Mouse (Mus musculus): Measurements from ENCODE around the gene Cnga3.
A peak's percentile ranks its signal among the peaks of the same experiment; 100 is the strongest.

Gene Cnga3

DNA sequence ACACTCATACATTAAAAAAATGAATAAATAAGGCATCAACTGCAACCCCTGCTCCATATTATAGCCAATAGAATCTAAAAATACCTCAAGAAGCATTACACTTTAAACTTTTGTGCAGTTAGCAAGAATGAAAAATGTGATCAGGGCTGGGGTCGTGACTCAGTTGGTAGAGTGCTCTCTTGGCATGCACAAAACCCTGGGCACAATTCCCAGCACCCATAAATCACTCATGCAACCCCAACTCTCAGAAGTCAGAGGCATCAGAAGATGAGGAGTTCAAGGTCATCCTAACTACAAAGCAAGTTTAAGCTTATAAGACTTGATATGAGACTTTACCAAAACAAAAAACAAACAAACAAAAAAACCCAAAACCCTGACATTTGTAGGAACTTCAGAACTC, 73.5 kb downstream of the Cnga3 start:
- no peak for DNase-seq

DNA sequence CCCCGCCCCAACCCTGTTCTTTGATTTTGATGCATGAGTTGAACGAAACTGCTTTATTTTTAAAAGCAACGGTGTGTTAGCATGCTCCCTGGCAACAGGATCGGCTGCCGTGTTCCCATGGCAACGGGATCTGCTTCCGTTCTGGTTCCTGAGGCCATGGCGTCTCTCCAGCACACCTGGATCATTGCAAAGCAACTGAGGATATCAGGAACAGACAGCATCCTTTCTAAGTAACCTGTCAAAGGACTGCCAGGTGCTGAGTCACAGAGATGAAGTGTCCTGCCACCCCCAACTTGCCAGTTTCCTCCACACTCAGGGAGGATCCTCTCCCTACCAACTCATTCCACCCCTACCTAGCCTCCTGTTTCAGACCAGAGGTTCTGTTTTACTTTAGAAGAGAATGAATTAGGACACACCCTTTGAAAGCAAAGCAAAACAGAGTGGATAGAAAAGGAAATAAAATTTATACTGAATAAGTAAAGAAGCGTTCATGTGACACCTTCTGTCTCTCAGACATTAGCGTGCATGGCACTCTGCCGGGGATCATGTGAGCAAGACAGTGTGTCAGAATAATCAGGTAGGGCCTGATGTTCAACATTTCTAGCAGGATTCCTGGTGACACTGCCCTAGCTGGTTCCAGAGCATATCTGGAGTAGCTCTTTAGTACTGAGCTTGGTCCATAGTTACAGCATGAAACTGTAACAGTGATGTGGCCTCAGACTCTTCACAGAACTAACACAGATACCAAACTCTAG, 74.1 kb downstream of the Cnga3 start:
- no peak for DNase-seq

DNA sequence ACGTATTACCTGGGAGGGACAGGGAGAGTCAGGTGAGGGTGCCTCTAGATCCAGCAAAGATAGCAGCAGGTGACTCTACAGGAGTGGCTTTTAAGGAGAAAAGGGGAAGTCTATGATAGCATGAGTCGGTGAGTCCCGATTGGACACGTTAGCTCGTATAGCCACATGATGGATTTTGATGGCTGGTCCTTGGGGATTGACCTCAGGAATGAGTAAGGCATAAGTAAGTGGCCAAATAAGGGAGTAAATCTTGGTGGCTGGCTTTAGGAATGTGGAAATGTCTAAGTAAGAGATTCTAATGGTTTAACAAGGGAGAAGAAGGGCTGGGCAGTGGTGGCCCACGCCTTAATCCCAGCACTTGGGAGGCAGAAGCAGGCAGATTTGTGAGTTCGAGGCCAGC, 74.7 kb downstream of the Cnga3 start:
- DNase-seq, result no peak

DNA sequence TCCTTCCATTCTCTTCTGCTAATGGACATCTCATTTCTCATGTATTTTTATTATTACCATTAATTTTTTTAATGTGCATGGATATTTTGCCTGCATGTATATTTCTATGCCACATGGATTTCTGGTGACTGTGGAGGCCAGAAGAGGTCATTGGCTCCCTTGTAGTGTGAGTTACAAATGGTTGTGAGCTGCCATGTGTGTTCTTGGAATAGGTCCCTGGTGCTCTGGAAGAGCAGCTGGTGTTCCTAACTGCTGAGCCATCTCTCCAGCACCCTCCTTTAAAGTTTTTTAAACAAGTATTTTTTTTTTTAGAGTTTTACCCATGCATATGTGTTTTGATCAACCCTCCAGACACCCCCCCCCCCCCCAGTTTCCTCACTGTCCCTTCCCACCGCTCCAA, 82.2 kb downstream of the Cnga3 start:
- no peak for DNase-seq

DNA sequence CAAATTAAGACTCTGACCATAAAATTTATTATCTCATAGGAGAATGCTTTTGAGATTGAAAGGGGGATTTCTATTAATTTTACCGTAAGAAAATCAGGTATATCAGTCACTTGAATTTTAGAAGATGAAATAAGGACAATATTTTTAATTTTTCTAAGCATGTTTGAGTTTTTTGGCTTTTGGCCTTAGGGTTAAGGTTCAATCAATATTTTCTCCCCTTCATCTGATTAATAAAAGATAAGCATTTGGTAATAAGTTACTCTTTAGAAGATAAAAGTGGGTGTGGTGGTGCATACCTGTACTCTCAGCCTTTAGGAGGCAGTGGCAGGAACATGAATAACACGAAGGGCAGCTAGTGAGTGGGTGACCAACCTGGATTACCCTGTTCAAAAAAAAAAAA, 84.7 kb downstream of the Cnga3 start:
- DNase-seq, result no peak

DNA sequence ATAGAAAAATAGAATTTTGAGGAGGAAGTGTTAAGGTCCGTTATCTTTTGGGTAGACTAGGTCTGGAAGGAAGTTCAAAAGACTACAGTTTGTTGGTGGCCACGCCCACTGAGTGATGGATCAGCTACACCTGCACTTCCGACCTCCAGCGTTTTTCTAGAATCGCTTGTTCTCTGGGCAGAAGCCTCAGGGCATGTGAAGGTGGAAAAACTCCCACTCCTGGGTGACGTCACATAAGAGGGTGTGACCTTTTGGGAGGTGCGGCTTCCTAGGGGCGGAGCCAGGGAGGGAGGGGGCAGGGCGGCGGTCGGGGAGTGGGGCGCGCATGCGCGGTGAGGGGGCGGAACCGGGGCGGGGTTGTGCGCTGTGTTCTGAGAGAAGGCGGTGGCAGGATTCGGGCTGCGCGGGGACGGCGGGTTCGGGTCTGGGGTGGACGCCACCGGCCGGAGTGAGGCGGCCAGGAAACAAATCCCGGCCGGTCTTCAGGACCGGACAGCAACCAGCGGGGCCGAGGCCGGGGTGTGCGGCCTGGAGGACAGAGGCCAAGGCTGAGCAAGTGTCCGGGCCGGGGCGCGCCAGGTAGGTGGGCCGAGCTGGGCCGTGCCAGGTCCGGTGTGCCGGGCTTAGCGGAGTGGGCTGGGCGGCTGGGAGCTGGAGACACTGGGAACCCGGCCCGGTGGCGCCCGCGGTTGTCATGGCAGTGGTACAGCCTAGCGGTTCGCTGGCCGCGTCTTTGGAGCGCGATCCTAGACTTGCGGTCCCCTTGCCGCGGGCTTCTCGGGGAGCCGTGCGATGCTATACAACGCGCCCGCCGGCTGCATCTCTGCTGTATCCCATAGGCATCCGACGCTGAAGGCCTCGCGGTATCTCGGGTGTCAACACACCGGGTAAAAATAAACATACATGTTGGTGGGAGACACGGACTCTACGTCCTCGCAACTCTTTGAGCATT, 85.6 kb downstream of the Cnga3 start, which contains the start of gene Inpp4a:
Gene Inpp4a, plus strand, starts transcription at position 326 of the 952 bp plus-strand sequence.
- peak; percentile 93 to 96 for DNase-seq

DNA sequence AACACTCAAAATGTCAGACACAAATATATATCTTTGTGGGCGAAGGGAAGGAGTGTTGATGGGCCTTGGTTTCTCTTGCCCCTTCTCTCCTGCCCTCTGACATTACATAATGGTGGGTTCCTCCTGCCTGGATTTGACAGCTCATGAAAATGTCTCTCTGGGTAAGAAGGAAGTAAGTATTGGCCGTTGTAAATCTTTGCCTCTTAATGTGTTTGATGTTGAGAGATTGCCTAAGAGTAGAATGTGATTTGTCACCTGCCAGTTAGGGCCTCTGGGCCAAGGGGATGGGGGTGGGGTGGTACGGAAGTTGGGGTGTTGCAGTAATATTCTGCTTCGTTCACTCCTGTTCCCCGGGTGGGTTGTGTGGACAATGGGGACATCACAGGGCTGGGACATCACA, 86.4 kb downstream of the Cnga3 start:
- peak; percentile 63 for DNase-seq

DNA sequence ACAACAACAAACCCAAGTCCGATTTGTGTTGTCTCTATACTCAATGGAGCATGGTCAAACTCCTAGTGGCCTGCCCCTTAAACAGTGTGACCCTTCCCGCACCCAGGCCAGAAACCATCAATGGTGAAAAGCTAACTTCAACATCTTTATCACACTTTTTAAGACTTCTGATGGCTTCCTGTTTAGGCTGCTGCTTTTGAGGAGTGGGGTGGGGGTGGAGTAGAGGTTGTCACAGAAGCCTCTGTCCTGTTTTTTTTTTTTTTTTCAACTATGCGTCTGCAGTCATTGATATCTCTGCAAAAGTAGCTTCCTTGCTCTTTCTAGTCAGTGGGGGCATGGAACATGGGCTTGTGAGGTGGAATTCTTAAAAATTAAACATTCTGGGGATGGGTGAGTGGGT, 88.6 kb downstream of the Cnga3 start:
- DNase-seq, result no peak

DNA sequence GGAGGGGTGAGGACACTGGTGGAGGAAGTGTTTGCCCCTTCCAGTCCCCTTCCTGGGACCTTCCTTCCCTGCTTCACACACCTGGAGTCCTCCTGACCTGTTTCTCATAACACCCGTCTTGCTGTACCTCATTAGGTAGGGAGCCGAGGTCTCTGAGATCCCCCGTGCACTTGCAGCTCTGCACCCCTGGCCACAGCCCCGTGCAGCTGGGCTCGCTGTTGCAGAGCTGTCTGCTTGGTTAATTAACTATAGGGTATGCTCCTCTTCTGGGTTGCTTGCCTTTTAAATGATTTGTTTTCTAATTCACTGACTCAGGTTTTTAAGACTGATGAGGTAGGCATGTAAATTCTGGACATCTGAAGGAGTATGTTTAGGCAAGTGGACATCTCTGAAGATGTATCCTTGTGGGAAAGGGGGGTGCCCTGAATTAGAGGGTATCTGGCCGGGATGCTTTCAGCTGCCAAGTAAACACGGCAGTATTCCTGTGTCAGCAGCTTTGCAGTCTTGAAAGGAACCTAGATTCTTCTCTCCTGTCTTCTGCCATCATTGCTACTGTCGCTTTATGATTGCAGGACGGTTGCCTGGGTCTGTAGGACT, 91.6 kb downstream of the Cnga3 start:
- no peak for DNase-seq

DNA sequence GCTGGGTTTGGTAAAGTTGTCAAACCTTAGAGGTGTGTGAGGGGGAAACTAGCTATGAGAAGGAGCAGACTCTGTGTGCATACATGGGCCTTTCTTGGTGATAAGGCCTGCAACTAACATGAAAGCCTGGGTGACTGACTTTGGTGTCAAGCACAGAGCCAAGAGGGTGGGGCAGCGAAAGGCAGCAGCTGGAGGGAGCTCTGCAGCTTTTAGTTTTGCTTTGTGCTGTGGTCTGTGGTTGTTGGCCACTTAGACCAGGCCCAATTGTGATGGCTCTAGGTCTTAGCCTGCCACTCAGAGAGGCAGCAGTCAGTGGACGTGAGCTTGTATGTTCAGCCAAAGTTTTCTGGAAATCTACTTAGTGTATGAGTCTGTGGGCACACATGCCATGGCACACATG, 93.4 kb downstream of the Cnga3 start:
- DNase-seq, result no peak

DNA sequence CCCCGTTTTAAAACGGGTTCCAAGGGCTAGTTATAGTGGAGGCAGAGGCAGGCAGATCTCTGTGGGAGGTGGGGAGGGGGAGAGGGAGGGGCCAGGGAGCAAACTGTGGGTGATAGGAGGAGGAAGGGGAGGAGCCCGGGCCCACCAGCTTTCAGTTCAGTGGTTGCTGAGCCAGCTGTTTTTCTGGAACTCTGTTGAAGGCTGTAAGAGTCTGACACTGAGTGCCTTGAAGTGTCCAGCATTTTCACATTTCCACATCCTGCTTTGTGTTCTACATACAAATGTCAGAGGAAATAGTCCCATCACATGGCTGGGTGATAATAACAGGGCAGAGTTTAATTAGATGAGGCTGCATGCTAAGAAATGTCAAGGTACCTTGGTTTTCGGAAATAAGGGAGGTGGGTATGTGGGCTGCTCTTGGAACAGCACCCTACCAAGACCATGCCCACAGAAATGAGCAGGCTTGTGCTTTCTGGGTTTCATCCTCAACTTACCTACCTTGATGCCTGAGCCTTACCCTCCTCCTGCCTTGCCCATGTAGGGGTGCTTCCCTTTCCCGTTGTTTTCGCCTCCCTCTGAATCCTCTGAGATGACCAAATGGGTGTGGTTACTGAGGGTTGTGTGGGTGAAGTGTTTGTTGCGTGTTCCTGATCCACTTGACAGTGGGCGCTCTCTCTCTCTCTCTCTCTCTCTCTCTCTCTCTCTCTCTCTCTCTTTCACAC, 93.9 kb downstream of the Cnga3 start:
- no peak for DNase-seq

DNA sequence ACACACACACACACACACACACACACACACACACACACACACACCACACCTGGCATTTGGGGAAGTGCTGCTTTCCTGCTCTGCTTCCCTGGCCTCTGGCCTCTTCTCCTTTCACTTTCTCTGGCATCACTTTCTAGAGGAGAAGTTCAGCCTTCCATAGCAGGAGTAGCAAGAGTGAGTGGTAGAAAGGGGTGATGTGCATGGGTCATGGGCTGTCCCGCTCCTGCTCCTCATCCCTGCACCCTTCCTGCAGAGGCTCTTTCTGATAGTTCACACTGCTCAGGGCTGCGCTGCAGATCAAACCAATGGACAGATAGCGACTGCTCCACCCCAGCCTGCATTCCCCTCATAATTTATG, 94.5 kb downstream of the Cnga3 start:
- DNase-seq, result no peak

DNA sequence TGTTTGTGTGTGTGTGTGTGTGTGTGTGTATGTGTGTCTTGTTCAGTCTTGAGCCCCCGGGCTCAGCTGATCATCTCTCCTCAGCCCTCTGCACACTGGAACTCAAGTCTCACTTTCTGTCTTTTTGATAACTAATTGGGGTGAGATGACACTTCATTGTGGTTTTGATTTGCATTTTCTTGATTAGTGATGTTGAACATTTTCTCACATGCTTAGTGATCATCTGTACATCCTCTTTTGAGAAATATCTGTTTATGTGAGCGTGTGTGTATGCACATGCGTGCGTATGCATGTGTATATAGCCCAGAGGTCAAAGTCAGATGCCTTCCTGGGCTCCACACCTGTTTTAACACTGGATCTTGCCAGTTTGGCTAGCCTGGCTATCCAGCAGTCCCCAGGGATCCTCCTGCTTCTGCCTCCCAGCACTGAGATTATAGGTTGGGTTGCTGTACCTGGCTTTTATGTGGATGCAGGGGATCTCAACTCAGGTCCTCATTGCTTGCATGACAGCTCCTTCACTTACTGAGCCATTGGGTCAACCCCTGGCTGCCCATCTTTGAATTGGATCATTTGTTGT, 95.8 kb downstream of the Cnga3 start:
- no peak for DNase-seq
